Mouse (Mus musculus) frontal cortex, adult 2 months (tissue): ENCODE results near the gene Spns1. TPM values are rescaled to one million over a fixed set of nuclear protein-coding genes. Genes with fewer than 3 reads are reported as not detected.
"Not testable (repeated sequence)": the region's sequence is repeated elsewhere in the genome, so short reads cannot be mapped to it uniquely, and the experiment has no call there.

Experiments used
- DNase-seq, 2 experiments: peaks; one replicate each; pipeline ENCODE4 v3.0.0; 2022; ENCODE audit warnings: low spot score in 1 of 2; ENCODE audit errors: extremely low spot score in 1 of 2
- polyA plus RNA-seq: library from polyadenylated mRNA; depleted of rRNA; stranded (reverse); fragments of >200 nt; gene quantifications from 2 replicates; pipeline ENCODE4 v1.2.3, GENCODE M21; 2012; rRNA removed

Gene Spns1
- polyA plus RNA-seq, 1 experiment, result 159 TPM

DNA sequence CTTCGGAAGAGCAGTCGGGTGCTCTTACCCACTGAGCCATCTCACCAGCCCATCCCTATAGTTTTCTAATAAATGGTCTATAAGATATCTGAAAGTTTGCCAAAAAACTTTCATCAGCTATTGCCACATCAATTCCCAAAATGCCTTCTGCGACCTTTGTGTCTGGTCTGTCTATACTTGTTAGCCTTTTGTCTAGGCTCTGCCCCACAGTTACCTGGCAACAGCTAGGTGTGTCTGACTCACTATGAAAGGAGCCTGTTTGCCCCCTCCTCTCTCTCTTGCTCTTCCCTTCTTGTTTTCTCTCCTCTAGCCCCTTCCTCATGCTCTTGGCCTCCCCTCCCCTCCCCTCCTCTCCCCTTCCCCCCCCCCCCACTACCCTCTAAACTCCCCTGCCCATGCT, 31.7 kb downstream of the Spns1 start:
- no peak for DNase-seq

DNA sequence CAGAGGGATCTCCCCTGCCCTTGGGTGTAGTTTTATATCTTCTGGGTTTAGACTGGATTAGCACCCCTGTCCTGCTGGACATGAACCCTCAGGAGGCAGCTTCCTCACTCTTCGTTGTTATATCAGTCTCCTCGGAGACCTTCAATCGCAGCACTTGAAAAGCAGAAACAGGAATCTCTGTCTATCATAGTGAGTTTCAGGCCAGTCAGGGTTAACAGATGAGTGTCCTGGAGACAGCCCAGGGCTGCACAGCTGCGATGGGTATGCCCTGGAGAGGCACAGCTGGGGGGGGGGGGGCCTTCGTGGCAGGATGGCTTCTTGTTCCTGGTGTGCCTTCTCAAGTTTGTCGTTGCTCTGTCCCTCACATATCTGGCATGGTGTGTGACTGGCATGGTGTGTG, 36.4 kb downstream of the Spns1 start:
- no peak for DNase-seq

DNA sequence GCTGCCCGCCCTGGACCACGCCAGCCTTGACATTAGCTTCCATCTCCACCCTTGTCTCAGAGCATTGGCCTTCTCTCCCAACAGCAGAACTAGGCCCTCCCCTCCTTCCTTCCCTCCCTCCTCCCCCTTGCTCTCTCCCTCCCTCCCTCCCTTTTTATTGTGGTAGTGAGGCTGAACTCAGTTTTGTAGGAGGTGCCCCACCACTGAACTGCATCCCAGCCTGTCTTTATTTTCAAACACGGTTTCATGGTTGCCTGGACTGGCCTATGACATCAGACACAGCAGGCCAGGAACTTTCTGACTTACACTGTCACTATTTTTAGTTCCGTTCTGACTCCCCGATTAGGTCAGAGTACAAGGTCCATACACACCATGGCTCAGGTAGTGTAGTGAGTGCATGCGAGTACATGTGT, 37.0 kb downstream of the Spns1 start:
- no peak for DNase-seq

DNA sequence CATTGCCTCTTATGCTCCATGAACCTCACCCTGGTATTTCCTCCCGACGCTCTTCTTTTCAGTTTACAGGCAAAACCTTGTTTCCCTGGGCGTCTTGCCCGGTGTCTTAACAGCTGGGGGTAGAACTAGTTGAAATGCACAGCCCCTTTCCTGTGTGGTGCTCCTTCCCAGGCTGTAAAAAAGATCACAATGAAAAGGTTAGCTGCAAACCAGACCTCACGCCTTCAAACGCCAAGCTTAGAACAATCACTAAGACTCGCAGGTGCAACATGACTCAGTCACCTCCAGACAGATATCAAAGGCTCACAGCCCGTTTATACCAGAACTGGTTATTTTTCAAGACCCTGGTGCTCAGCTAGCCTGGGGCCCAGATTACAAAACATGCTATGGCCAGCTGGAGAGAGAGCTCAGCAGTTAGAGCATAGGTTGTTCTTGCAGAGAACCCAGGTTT, 37.7 kb downstream of the Spns1 start:
- no peak for DNase-seq

DNA sequence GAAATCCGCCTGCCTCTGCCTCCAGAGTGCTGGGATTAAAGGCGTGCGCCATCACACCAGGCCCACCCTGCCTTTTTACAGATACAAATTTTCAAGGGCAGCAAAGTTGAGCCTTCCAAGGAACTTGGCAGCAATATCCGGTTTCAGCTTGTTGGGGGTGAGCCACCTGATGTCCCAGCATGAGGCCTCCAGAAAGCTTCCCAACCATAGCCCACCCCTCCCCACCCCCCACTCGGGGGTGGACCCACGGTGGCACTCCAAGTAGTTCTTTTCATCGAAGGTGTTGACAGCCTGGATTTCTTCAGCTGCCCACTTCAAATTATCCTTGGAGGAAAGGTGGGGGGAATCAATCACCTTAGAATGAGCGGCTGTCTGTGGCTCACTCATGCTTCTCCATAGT, 38.3 kb downstream of the Spns1 start:
- no peak for DNase-seq

DNA sequence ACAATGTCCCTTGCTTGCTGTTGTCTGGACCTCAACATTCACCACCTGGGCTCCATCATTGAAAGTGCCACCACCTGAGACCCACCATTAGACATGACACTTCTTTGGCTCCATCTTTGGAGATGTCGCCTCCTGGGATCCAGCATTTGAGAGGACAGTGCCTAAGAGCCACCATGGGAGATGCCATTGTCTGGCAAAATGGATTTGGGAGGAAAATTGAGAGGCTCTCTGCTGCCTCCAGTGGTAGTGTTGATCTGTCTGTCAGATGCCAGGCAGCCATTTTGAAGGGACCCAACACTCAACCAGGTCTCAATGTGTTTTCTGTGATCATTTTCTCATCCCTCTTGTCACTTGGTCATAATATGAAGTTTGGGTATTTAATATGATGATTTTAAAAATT, 41.7 kb downstream of the Spns1 start:
- DNase-seq, result no peak

DNA sequence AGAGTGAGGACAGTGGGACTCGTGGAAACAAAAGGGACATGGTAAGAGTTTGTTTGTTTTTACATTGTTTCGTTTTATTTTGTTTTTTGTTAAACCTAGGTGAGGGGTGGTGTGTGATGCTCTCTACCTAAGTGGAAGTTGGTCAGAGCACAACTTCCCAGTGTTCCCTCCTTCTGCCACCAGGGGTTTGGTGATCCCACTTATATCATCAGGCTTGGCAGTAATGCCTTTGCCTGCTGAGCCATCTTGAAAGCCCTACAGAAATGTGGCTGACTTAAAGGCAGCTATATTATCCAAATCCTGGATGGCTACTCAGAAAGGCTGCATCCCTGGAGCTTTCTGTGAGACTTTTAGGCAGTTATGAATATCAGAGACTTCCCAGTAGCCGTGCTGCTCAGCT, 44.6 kb downstream of the Spns1 start:
- DNase-seq, result no peak

DNA sequence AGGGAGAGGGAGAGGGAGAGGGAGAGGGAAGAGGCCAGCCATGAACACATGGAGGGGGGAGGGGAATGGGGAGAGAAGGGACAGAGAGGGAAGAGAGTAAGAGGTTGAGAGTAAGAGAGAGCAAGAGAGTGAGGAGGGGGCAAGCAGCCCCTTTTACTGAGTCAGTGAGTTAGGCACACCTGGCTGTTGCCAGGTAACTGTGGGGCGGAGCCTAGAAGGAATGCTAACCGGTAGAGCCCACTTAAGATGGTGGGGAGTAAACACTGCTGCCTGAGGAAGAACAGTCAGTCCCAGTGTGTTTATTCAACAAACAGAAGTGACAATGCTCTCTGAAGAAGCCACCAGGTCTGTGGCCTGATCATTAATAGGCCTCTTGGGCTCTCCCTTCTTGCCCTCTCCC, 46.6 kb downstream of the Spns1 start:
- DNase-seq, result no peak

DNA sequence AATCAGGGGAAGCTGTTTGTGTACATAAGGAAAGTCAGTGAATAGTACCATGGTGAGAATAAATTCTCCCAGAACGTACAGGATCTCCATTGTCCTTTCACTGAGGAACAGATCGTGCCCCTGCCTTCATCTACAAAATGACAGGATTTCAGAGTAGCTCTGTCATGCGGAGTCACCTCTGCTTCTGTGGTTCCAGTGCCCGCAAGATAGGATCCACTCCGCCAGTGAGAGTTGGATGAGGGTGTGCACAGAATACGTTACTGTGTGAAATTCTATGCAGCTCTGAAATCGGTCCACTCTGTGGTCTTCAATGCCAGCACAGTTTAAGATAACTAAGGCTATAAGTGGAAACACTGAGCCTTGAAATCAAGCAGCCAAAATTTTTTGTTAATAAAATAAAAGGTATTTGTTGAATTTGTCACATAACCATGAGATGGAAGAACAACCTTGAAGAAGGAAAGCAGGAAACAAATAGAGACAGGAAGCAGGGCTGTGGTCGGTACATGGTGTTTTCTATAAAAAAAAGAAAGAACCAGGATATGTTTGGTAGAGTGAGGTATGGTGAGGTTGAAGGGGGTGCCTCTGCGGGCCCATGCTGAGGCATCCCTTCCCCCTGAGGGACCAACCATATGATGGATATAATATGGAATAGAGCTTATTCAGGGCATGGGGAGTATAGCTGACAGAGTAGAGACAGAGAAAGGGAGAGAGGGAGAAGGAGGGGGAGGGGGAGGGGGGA, 47.2 kb downstream of the Spns1 start:
- no peak for DNase-seq

DNA sequence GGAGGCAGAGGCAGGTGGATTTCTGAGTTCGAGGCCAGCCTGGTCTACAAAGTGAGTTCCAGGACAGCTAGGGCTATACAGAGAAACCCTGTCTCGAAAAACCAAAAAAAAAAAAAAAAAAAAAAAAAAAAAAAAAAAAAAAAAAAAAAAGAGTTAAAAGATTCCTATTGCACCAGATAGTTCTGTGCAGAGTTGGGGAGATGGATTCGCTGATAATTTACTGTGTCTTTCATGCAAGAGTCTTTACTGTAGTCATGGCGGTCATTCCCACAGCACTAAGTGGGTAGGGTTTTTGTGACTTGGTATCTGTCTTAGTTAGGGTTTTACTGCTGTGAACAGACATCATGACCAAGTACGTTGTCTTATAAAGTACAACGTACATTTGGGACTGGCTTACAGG, 48.4 kb downstream of the Spns1 start:
- DNase-seq, result not testable (repeated sequence)

DNA sequence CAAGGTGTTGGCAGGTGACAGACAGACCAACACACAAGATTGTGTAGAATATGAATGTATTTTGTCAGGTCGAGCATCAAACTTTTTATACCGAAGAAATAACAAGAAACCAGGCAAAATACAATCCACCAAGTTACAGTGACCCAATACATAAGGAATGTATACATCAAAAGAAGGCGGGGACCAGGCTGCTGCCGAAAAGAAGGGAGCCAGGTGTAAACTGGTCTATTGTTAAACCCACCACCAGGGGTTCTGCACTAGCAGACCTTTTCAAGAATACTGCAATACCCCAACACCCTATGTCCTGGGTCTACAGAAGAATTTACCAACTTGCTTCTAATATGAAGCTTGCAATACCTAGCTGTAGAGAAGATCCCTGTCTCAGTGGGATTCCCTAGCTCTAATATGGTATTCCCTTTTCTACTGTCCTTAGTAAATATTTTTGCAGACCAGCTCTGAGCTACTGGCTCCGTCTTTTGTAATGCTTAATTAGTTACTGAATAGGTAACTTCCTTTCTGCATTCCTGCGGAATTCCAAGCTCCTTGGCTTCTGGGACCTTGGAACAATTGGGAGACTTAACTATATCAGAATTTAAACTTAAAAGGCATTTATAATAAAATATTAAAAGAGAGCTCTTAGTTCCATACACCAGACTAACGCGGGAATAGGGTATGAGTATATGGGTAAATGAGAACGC, 51.5 kb downstream of the Spns1 start:
- DNase-seq, result not testable (repeated sequence)

DNA sequence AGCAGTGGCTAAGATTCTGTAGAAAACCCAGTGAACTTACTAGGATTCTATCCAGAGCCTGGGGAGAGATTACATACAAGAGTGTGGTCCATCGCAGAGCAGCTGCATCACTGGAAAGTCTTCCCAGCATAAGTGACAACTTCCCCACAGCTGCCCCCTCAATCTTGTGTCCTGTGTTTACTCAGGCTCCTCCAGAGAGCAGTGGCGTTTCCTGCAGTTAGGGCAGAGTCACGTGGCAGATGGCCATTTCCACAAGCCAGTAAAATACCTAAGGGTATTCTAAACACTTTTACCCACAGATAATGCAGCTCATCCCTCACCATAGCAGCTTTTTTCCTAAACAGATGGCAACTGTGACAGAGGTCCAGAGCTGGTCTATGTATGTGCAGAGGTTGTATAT, 52.5 kb downstream of the Spns1 start:
- no peak for DNase-seq

DNA sequence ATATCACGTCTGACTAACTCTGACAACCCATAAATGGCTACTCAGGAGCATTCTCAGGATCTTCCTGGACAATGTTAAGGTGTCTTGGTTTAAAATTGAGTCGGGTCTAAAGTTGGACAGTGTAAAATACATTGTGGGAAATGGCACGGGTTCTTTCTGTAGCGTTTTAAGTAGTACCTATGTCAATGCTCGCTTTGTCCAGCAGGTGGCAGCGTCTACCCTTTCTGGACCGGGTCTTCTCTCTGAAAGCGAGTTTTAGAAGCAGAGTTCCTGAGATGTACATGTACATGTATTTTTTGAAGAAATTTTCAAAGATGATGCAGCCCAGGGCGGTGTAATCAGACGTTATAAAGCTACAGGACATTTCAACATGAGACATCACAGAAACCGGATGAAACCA, 53.5 kb downstream of the Spns1 start:
- DNase-seq, result peak; percentile 44 to 94

Other genes with a start within 250 kb of the Spns1 start
- gene Xpo6, start 176.9 kb downstream of the Spns1 start, polyA plus RNA-seq, result 174 and 191 TPM in 2 replicates
- 54.4 and 56.0 TPM in 2 replicates for gene Sbk1, start 104.8 kb downstream of the Spns1 start, polyA plus RNA-seq
- 1.3 and 3.1 TPM in 2 replicates for gene Lat, start 7.9 kb downstream of the Spns1 start, polyA plus RNA-seq
- gene Nfatc2ip, start 19.3 kb upstream of the Spns1 start, polyA plus RNA-seq, result 6.6 and 6.8 TPM in 2 replicates
- 0.14 and 0.27 TPM in 2 replicates for gene Cd19, start 37.4 kb upstream of the Spns1 start, polyA plus RNA-seq
- 22.0 and 25.4 TPM in 2 replicates for gene Rabep2, start 51.3 kb upstream of the Spns1 start, polyA plus RNA-seq
- gene Atp2a1, start 85.7 kb upstream of the Spns1 start, polyA plus RNA-seq, result 1.2 and 1.9 TPM in 2 replicates
- gene Sh2b1, start 98.0 kb upstream of the Spns1 start, polyA plus RNA-seq, result 60.5 and 63.7 TPM in 2 replicates
- gene Tufm, start 109.9 kb upstream of the Spns1 start, polyA plus RNA-seq, result 97.2 and 102 TPM in 2 replicates
- gene Atxn2l, start 126.0 kb upstream of the Spns1 start, polyA plus RNA-seq, result 144 and 153 TPM in 2 replicates
- gene Eif3c, start 189.0 kb upstream of the Spns1 start, polyA plus RNA-seq, result 107 and 114 TPM in 2 replicates
- 0.74 and 0.82 TPM in 2 replicates for gene Apobr, start 207.5 kb upstream of the Spns1 start, polyA plus RNA-seq
- 45.1 and 46.3 TPM in 2 replicates for gene Cln3, start 208.4 kb upstream of the Spns1 start, polyA plus RNA-seq
- gene Il27, start 217.5 kb upstream of the Spns1 start, polyA plus RNA-seq, result 0.13 TPM in 1 of 2 replicates, not detected in the other